Mouse (Mus musculus) heart, adult 18-20 months (tissue): ENCODE data around the gene Slc38a8. TPM values are rescaled to one million over a fixed set of nuclear protein-coding genes. Genes with fewer than 3 reads are reported as not detected.

Experiments used
- DNase-seq, 2 experiments: peaks; one replicate each; pipeline ENCODE4 v3.0.0; 2021 to 2022; ENCODE audit warnings: mixed read lengths in 1 of 2
- long read RNA-seq, 2 experiments: library from polyadenylated mRNA; stranded (forward); transcript quantifications; one replicate each; pipeline ENCODE4 v2.0.0; 2021
- total RNA-seq, 2 experiments: library from RNA; stranded (reverse); gene quantifications; 2 replicates each; pipeline ENCODE4 v1.2.3; 2021

Slc38a8 gene
- total RNA-seq: not detected
- long read RNA-seq, experiment 1: 0 reads
- long read RNA-seq, experiment 2: 0 reads

- DNase-seq: no peak
These were observed at the start of gene Slc38a8 for GRCm38 (mm10) chr8:119501598-119501997. Gene Slc38a8, minus strand, starts transcription at chr8:119501698.

GRCm38 (mm10) chr8:119548560-119549113, 47.1 kb upstream of the Slc38a8 start:
- DNase-seq: no peak

- DNase-seq: peak; percentile 18 to 26
These were observed 45.7 kb upstream of the Slc38a8 start for GRCm38 (mm10) chr8:119547019-119547691.

- no peak for DNase-seq
These were observed 44.3 kb upstream of the Slc38a8 start for GRCm38 (mm10) chr8:119545791-119546190.

- no peak for DNase-seq
These were observed 43.7 kb upstream of the Slc38a8 start for GRCm38 (mm10) chr8:119545180-119545579.

- no peak for DNase-seq
These were observed 43.1 kb upstream of the Slc38a8 start for GRCm38 (mm10) chr8:119544606-119545005.

- DNase-seq: peak in 1 of 2 experiments; percentile 6
These were observed 30.5 kb upstream of the Slc38a8 start for GRCm38 (mm10) chr8:119531973-119532372.

GRCm38 (mm10) chr8:119531397-119531796, 29.9 kb upstream of the Slc38a8 start:
- DNase-seq: no peak

- DNase-seq: no peak
These were observed 29.4 kb upstream of the Slc38a8 start for GRCm38 (mm10) chr8:119530937-119531336.

- DNase-seq: no peak
These were observed 27.3 kb upstream of the Slc38a8 start for GRCm38 (mm10) chr8:119528762-119529161.

- DNase-seq: no peak
These were observed 18.6 kb upstream of the Slc38a8 start for GRCm38 (mm10) chr8:119520102-119520501.

GRCm38 (mm10) chr8:119516674-119517073, 15.2 kb upstream of the Slc38a8 start:
- no peak for DNase-seq

- no peak for DNase-seq
These were observed 14.3 kb upstream of the Slc38a8 start for GRCm38 (mm10) chr8:119515767-119516166.

- no peak for DNase-seq
These were observed 13.4 kb upstream of the Slc38a8 start for GRCm38 (mm10) chr8:119514940-119515339.

GRCm38 (mm10) chr8:119513405-119513804, 11.9 kb upstream of the Slc38a8 start:
- peak in 1 of 2 experiments; percentile 15 for DNase-seq

GRCm38 (mm10) chr8:119511722-119512121, 10.2 kb upstream of the Slc38a8 start:
- no peak for DNase-seq

GRCm38 (mm10) chr8:119510471-119510870, 9.0 kb upstream of the Slc38a8 start:
- no peak for DNase-seq

- DNase-seq: no peak
These were observed 4.6 kb upstream of the Slc38a8 start for GRCm38 (mm10) chr8:119506106-119506505.

GRCm38 (mm10) chr8:119505488-119505887, 4.0 kb upstream of the Slc38a8 start:
- DNase-seq: no peak

- DNase-seq: no peak
These were observed 1.8 kb upstream of the Slc38a8 start for GRCm38 (mm10) chr8:119503191-119503767.

- no peak for DNase-seq
These were observed 613 bp upstream of the Slc38a8 start for GRCm38 (mm10) chr8:119502111-119502510.

- no peak for DNase-seq
These were observed 1.7 kb downstream of the Slc38a8 start for GRCm38 (mm10) chr8:119499836-119500235.

GRCm38 (mm10) chr8:119496848-119497247, 4.7 kb downstream of the Slc38a8 start:
- DNase-seq: peak; percentile 24 to 68

- DNase-seq: no peak
These were observed 14.4 kb downstream of the Slc38a8 start for GRCm38 (mm10) chr8:119487093-119487492.
